Mouse (Mus musculus): Measurements from ENCODE around the gene Krt86. TPM values are rescaled to one million over a fixed set of nuclear protein-coding genes. Genes with fewer than 3 reads are reported as not detected.

Gene Krt86
- polyA plus RNA-seq, 1 experiment from 2014 or later = not detected

Other genes starting within 250 kb of the Krt86 start
- gene Grasp, start 249.3 kb upstream of the Krt86 start, polyA plus RNA-seq (2015; fragmentation: Nextera tagmentation; extraction: Ambion mirVana) = 3.8 and 4.4 TPM in 2 replicates
- 10.4 and 10.8 TPM in 2 replicates for gene Nr4a1, start 219.2 kb upstream of the Krt86 start, polyA plus RNA-seq (2015; fragmentation: Nextera tagmentation; extraction: Ambion mirVana)
- gene Atg101, start 189.2 kb upstream of the Krt86 start, polyA plus RNA-seq (2015; fragmentation: Nextera tagmentation; extraction: Ambion mirVana) = 50.6 and 56.1 TPM in 2 replicates
- 2.4 and 3.0 TPM in 2 replicates for gene 6030408B16Rik, start 180.3 kb upstream of the Krt86 start, polyA plus RNA-seq (2015; fragmentation: Nextera tagmentation; extraction: Ambion mirVana)
- 7.8 and 7.9 TPM in 2 replicates for gene Krt80, start 103.3 kb upstream of the Krt86 start, polyA plus RNA-seq (2015; fragmentation: Nextera tagmentation; extraction: Ambion mirVana)
- gene Krt7, start 62.4 kb upstream of the Krt86 start, polyA plus RNA-seq (2015; fragmentation: Nextera tagmentation; extraction: Ambion mirVana) = 20.6 and 26.7 TPM in 2 replicates
- gene Krt87, start 34.7 kb upstream of the Krt86 start, polyA plus RNA-seq (2015; fragmentation: Nextera tagmentation; extraction: Ambion mirVana) = 0.08 TPM in 1 of 2 replicates, not detected in the other
- not detected in 2 replicates for gene Krt88, start 25.7 kb upstream of the Krt86 start, polyA plus RNA-seq (2015; fragmentation: Nextera tagmentation; extraction: Ambion mirVana)
- not detected in 2 replicates for gene Krt81, start 9.7 kb upstream of the Krt86 start, polyA plus RNA-seq (2015; fragmentation: Nextera tagmentation; extraction: Ambion mirVana)
- not detected in 2 replicates for gene Krt83, start 18.0 kb downstream of the Krt86 start, polyA plus RNA-seq (2015; fragmentation: Nextera tagmentation; extraction: Ambion mirVana)
- not detected in 2 replicates for gene Gm49425, start 43.8 kb downstream of the Krt86 start, polyA plus RNA-seq (2015; fragmentation: Nextera tagmentation; extraction: Ambion mirVana)
- not detected in 2 replicates for gene Krt84, start 59.3 kb downstream of the Krt86 start, polyA plus RNA-seq (2015; fragmentation: Nextera tagmentation; extraction: Ambion mirVana)
- gene Krt82, start 77.2 kb downstream of the Krt86 start, polyA plus RNA-seq (2015; fragmentation: Nextera tagmentation; extraction: Ambion mirVana) = not detected in 2 replicates
- not detected in 2 replicates for gene Krt90, start 89.5 kb downstream of the Krt86 start, polyA plus RNA-seq (2015; fragmentation: Nextera tagmentation; extraction: Ambion mirVana)
- gene Krt75, start 100.4 kb downstream of the Krt86 start, polyA plus RNA-seq (2015; fragmentation: Nextera tagmentation; extraction: Ambion mirVana) = not detected in 2 replicates
- not detected in 2 replicates for gene Gm5414, start 154.7 kb downstream of the Krt86 start, polyA plus RNA-seq (2015; fragmentation: Nextera tagmentation; extraction: Ambion mirVana)
- not detected in 2 replicates for gene Gm5478, start 173.9 kb downstream of the Krt86 start, polyA plus RNA-seq (2015; fragmentation: Nextera tagmentation; extraction: Ambion mirVana)
- gene Krt6b, start 206.8 kb downstream of the Krt86 start, polyA plus RNA-seq (2015; fragmentation: Nextera tagmentation; extraction: Ambion mirVana) = not detected in 2 replicates
- not detected in 2 replicates for gene Krt6a, start 220.8 kb downstream of the Krt86 start, polyA plus RNA-seq (2015; fragmentation: Nextera tagmentation; extraction: Ambion mirVana)
- gene Krt5, start 239.4 kb downstream of the Krt86 start, polyA plus RNA-seq (2015; fragmentation: Nextera tagmentation; extraction: Ambion mirVana) = 0.59 and 3.6 TPM in 2 replicates